Mouse (Mus musculus): ENCODE measurements around the gene Sft2d2.

DNA sequence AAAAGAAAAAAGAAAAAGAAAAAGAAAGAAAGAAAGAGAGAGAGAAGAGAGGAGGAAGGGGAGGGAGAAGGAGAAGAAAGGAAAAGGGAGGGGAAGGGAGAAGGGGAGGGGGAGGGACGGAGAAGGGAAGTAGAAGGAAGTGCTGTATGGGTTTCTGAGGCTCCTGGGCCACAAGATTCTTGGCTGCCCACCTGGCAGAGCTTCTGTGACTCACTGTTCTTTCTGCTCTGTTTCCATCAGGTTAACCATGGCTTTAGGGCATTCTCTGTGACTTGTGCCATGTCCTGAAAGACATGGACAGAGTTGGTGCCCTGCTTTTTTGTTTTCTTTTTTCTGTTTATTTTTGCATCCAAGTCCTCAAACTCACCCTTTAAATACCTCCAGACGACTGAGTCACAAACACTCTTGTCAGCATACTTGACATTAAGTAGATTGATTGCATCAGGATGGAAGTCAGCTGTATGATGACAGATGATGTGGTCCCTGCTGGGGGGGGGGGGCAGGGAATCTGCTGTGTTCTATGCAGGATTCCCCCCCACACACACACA, 9.3 kb upstream of the Sft2d2 start:
- TF ChIP-seq CTCF (IDR thresholded peaks at IDR 0.05; ENCODE audit: control insufficient read depth, insufficient read depth, insufficient replicate concordance, low read depth, low read length) (no peak), POLR2A (IDR thresholded peaks at IDR 0.05; ENCODE audit: control insufficient read depth, low read depth, low read length) (no peak)
